Mouse (Mus musculus): Measurements from ENCODE around the gene Prkcd. TPM values are rescaled to one million over a fixed set of nuclear protein-coding genes. Genes with fewer than 3 reads are reported as not detected.

The Prkcd gene
- polyA plus RNA-seq, 2 experiments, result 46.1 to 105 TPM

GRCm38 (mm10) chr14:30608176-30608575, 17.8 kb downstream of the Prkcd start:
- H3K9ac ChIP-seq (ENCODE audit: low read depth, low read length, severe bottlenecking), result no peak overlapping the region
- no peaks in the 10 kb centered on the region for H3K4me1 ChIP-seq (ENCODE audit: control insufficient read depth, insufficient read depth, low read length)
- DNase-seq (ENCODE audit: low spot score), result no peak
- no peaks in the 10 kb centered on the region for H3K9me3 ChIP-seq (ENCODE audit: control insufficient read depth, low read length)
- no peak for ATAC-seq (ENCODE audit: low FRiP score, low read depth)
- H3K27ac ChIP-seq (replicated peaks; ENCODE audit: low read depth, low read length), result no peak overlapping the region
- H3K4me3 ChIP-seq (replicated peaks; ENCODE audit: low read length), result no peak overlapping the region
- H3K36me3 ChIP-seq (ENCODE audit: control insufficient read depth, insufficient read depth, low read length), result peaks cover 28% of the 10 kb centered on the region; the same call in 1 of the 2 replicates
- WGBS, result 69% methylated on average over 6 of the region's 6 CpGs
- H3K27me3 ChIP-seq (ENCODE audit: control insufficient read depth, insufficient read depth, low read length), result no peaks in the 10 kb centered on the region
- TF ChIP-seq POLR2A (IDR thresholded peaks at IDR 0.05; ENCODE audit: borderline replicate concordance, extremely low read depth, insufficient read depth, insufficient read length), result no peak
- no peak overlapping the region for H3K4me2 ChIP-seq (replicated peaks; ENCODE audit: low read depth, low read length, severe bottlenecking)

- 84% methylated on average over 4 of the region's 4 CpGs for WGBS
Observed at GRCm38 (mm10) chr14:30607696-30608095, 18.3 kb downstream of the Prkcd start.

GRCm38 (mm10) chr14:30606817-30607216, 19.2 kb downstream of the Prkcd start:
- Histone ChIP-seq H3K27ac (replicated peaks; ENCODE audit: low read depth, low read length) (no peak overlapping the region), H3K9me3 (ENCODE audit: control insufficient read depth, low read length) (no peaks in the 10 kb centered on the region), H3K27me3 (ENCODE audit: control insufficient read depth, insufficient read depth, low read length) (no peaks in the 10 kb centered on the region), H3K36me3 (ENCODE audit: control insufficient read depth, insufficient read depth, low read length) (peaks cover 37% of the 10 kb centered on the region), H3K4me3 (replicated peaks; ENCODE audit: low read length) (no peak overlapping the region), H3K4me1 (ENCODE audit: control insufficient read depth, insufficient read depth, low read length) (no peaks in the 10 kb centered on the region), H3K9ac (ENCODE audit: low read depth, low read length, severe bottlenecking) (no peak overlapping the region), H3K4me2 (replicated peaks; ENCODE audit: low read depth, low read length, severe bottlenecking) (no peak overlapping the region)
- WGBS, result 89% methylated on average over 5 of the region's 5 CpGs
- TF ChIP-seq POLR2A (IDR thresholded peaks at IDR 0.05; ENCODE audit: borderline replicate concordance, extremely low read depth, insufficient read depth, insufficient read length), result no peak
- ATAC-seq (ENCODE audit: low FRiP score, low read depth), result no peak
- DNase-seq (ENCODE audit: low spot score), result no peak

More at GRCm38 (mm10) chr14:30607696-30608095, 18.3 kb downstream of the Prkcd start:
- Histone ChIP-seq H3K9me3 (ENCODE audit: control insufficient read depth, low read length) (no peaks in the 10 kb centered on the region), H3K27ac (replicated peaks; ENCODE audit: low read depth, low read length) (no peak overlapping the region), H3K9ac (ENCODE audit: low read depth, low read length, severe bottlenecking) (no peak overlapping the region), H3K4me2 (replicated peaks; ENCODE audit: low read depth, low read length, severe bottlenecking) (no peak overlapping the region), H3K36me3 (ENCODE audit: control insufficient read depth, insufficient read depth, low read length) (peaks cover 29% of the 10 kb centered on the region), H3K27me3 (ENCODE audit: control insufficient read depth, insufficient read depth, low read length) (no peaks in the 10 kb centered on the region), H3K4me3 (replicated peaks; ENCODE audit: low read length) (no peak overlapping the region), H3K4me1 (ENCODE audit: control insufficient read depth, insufficient read depth, low read length) (no peaks in the 10 kb centered on the region)
- no peak for TF ChIP-seq POLR2A (IDR thresholded peaks at IDR 0.05; ENCODE audit: borderline replicate concordance, extremely low read depth, insufficient read depth, insufficient read length)
- DNase-seq (ENCODE audit: low spot score) (no peak), ATAC-seq (ENCODE audit: low FRiP score, low read depth) (no peak)

- Histone ChIP-seq H3K4me3 (replicated peaks; ENCODE audit: low read length) (no peak overlapping the region), H3K27ac (replicated peaks; ENCODE audit: low read depth, low read length) (no peak overlapping the region), H3K9me3 (ENCODE audit: control insufficient read depth, low read length) (no peaks in the 10 kb centered on the region), H3K36me3 (ENCODE audit: control insufficient read depth, insufficient read depth, low read length) (peaks cover 65% of the 10 kb centered on the region), H3K27me3 (ENCODE audit: control insufficient read depth, insufficient read depth, low read length) (no peaks in the 10 kb centered on the region), H3K9ac (ENCODE audit: low read depth, low read length, severe bottlenecking) (no peak overlapping the region), H3K4me1 (ENCODE audit: control insufficient read depth, insufficient read depth, low read length) (peaks cover 21% of the 10 kb centered on the region), H3K4me2 (replicated peaks; ENCODE audit: low read depth, low read length, severe bottlenecking) (no peak overlapping the region)
- no peak for DNase-seq (ENCODE audit: low spot score)
- ATAC-seq (ENCODE audit: low FRiP score, low read depth), result no peak
- no peak for TF ChIP-seq POLR2A (IDR thresholded peaks at IDR 0.05; ENCODE audit: borderline replicate concordance, extremely low read depth, insufficient read depth, insufficient read length)
- WGBS, result 57% methylated on average over 2 of the region's 2 CpGs
Observed at GRCm38 (mm10) chr14:30597142-30597541, 28.9 kb downstream of the Prkcd start.

GRCm38 (mm10) chr14:30596407-30596806, 29.6 kb downstream of the Prkcd start:
- H3K27me3 ChIP-seq (ENCODE audit: control insufficient read depth, insufficient read depth, low read length), result no peaks in the 10 kb centered on the region
- TF ChIP-seq POLR2A (IDR thresholded peaks at IDR 0.05; ENCODE audit: borderline replicate concordance, extremely low read depth, insufficient read depth, insufficient read length), result no peak
- WGBS, result 76% methylated on average over 3 of the region's 3 CpGs
- no peak for DNase-seq (ENCODE audit: low spot score)
- H3K27ac ChIP-seq (replicated peaks; ENCODE audit: low read depth, low read length), result no peak overlapping the region
- peaks cover 21% of the 10 kb centered on the region for H3K4me1 ChIP-seq (ENCODE audit: control insufficient read depth, insufficient read depth, low read length)
- no peak for ATAC-seq (ENCODE audit: low FRiP score, low read depth)
- H3K9me3 ChIP-seq (ENCODE audit: control insufficient read depth, low read length), result no peaks in the 10 kb centered on the region
- H3K36me3 ChIP-seq (ENCODE audit: control insufficient read depth, insufficient read depth, low read length), result peaks cover 58% of the 10 kb centered on the region
- H3K9ac ChIP-seq (ENCODE audit: low read depth, low read length, severe bottlenecking), result no peak overlapping the region
- no peak overlapping the region for H3K4me3 ChIP-seq (replicated peaks; ENCODE audit: low read length)
- H3K4me2 ChIP-seq (replicated peaks; ENCODE audit: low read depth, low read length, severe bottlenecking), result no peak overlapping the region

Measured in limb, embryonic 14.5 days (tissue).